Mouse (Mus musculus) heart, embryonic 10.5 days (tissue): ENCODE data around the gene Etfa. TPM values are rescaled to one million over a fixed set of nuclear protein-coding genes. Genes with fewer than 3 reads are reported as not detected.

Source experiments
- DNase-seq: peaks from one replicate; pipeline ENCODE4 v3.0.0-alpha.2; 2017; ENCODE audit warnings: low spot score
- H3K27ac ChIP-seq: fragments of 300-500 bp; sonication (generic); 2 replicates; pipeline ENCODE4 v1.5.1; 2016; ENCODE audit warnings: mild to moderate bottlenecking
- H3K27me3 ChIP-seq: fragments of 300-500 bp; sonication (generic); 2 replicates; pipeline ENCODE4 v1.6.1; 2016; ENCODE audit warnings: mild to moderate bottlenecking; ENCODE audit not compliant: poor library complexity, insufficient read depth, severe bottlenecking
- H3K36me3 ChIP-seq: fragments of 300-500 bp; sonication (generic); 2 replicates; pipeline ENCODE4 v1.6.1; 2016; ENCODE audit warnings: mild to moderate bottlenecking, moderate library complexity
- H3K4me1 ChIP-seq: fragments of 300-500 bp; sonication (generic); 2 replicates; pipeline ENCODE4 v1.6.1; 2016; ENCODE audit warnings: mild to moderate bottlenecking
- H3K4me3 ChIP-seq: fragments of 300-500 bp; sonication (generic); 2 replicates; pipeline ENCODE4 v1.5.1; 2016; ENCODE audit warnings: mild to moderate bottlenecking, moderate library complexity
- H3K9me3 ChIP-seq: fragments of 300-500 bp; sonication (generic); 2 replicates; pipeline ENCODE4 v1.6.1; 2016; ENCODE audit warnings: mild to moderate bottlenecking, moderate library complexity
- WGBS: fragments of 180-500 bp; shearing (Covaris S2); methylation state at CpG from one replicate; pipeline ENCODE4 v1.1.7; 2016; 5-methylcytosine and 5-hydroxymethylcytosine counted together
- polyA plus RNA-seq: library from polyadenylated mRNA; unstranded; fragments of >200 nt; fragmentation: Nextera tagmentation; extraction: Ambion mirVana; gene quantifications from 2 replicates; pipeline ENCODE4 v1.2.1, GENCODE M21; 2016

The Etfa gene
- polyA plus RNA-seq: 252 and 322 TPM in 2 replicates

- no peaks in the 10 kb centered on the region for H3K36me3 ChIP-seq
- peaks cover 5% of the 10 kb centered on the region; the same call in 1 of the 2 replicates for H3K4me1 ChIP-seq
- WGBS: under 1% methylated on average over 47 of the region's 47 CpGs
- DNase-seq: peak; percentile 98
- no peaks in the 10 kb centered on the region for H3K9me3 ChIP-seq
- H3K27ac ChIP-seq: peak within 1 kb of the TSS; percentile 96
- H3K27me3 ChIP-seq: peaks cover 18% of the 10 kb centered on the region
- peak within 1 kb of the TSS; percentile 94 for H3K4me3 ChIP-seq
Observed at GRCm38 (mm10) chr9:55512027-55512543, at the start of gene Etfa. Gene Etfa, minus strand, starts transcription at chr9:55512243.

GRCm38 (mm10) chr9:55560960-55561359 is 48.9 kb upstream of the Etfa start:
- WGBS: 87% methylated on average over 1 of the region's 1 CpGs
- Histone ChIP-seq H3K9me3 (no peaks in the 10 kb centered on the region), H3K4me1 (peaks cover 12% of the 10 kb centered on the region), H3K36me3 (no peaks in the 10 kb centered on the region), H3K27me3 (no peaks in the 10 kb centered on the region), H3K4me3 (no peak overlapping the region), H3K27ac (no peak overlapping the region)
- no peak for DNase-seq

DNA sequence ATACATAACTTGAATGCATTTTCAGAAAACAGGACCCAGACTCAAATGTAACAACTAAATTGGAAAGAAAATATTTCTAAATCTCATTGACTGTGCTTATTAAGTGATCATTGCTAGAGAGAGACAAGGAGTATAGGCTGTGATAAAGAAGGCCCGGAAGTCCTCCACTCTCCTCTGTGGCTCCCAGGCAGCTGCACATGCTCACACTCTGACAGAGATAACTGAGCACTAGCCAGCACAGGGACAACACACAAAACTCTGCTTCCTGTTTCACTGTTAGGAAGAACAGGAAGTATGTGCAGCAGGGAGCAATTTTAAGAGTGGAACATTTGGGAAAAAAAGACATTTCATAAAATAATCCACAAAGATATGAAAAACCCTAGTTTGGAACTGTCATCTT is 42.9 kb upstream of the Etfa start:
- Histone ChIP-seq H3K27ac (no peak overlapping the region), H3K27me3 (peaks cover 9% of the 10 kb centered on the region; the same call in 1 of the 2 replicates), H3K4me3 (no peak overlapping the region), H3K9me3 (no peaks in the 10 kb centered on the region), H3K36me3 (no peaks in the 10 kb centered on the region), H3K4me1 (peaks cover 11% of the 10 kb centered on the region; the same call in 1 of the 2 replicates)
- 12% methylated on average over 1 of the region's 1 CpGs for WGBS
- no peak for DNase-seq

- Histone ChIP-seq H3K27ac (no peak overlapping the region), H3K36me3 (no peaks in the 10 kb centered on the region), H3K4me1 (peaks cover 28% of the 10 kb centered on the region), H3K27me3 (peaks cover 65% of the 10 kb centered on the region), H3K9me3 (no peaks in the 10 kb centered on the region), H3K4me3 (peak overlapping the region; percentile 32)
- WGBS: 7% methylated on average over 16 of the region's 16 CpGs
- no peak for DNase-seq
Observed at GRCm38 (mm10) chr9:55549302-55549890, 37.4 kb upstream of the Etfa start.

DNA sequence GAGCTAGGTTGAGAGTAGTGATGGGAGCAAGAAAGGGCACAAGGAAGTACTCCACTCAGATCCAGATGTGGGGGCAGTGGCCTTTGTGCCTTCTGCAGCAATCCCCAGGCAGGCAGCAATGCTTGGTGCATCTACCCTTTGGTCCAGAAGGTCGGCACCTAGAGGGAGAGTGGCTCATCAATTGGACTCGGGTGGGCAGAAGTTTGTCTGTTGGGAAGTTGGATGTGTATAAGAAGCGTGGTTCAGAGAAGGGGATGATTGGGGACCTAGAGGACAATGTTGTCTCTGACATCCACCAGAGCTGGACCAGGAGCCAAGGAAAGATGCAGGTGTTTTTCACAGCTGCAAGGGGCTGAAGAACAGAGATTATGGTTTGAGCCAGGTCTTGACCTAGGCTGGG is 36.8 kb upstream of the Etfa start:
- WGBS: 28% methylated on average over 3 of the region's 3 CpGs
- Histone ChIP-seq H3K27ac (no peak overlapping the region), H3K4me3 (no peak overlapping the region), H3K36me3 (no peaks in the 10 kb centered on the region), H3K4me1 (peaks cover 33% of the 10 kb centered on the region), H3K27me3 (peaks cover 70% of the 10 kb centered on the region), H3K9me3 (no peaks in the 10 kb centered on the region)
- DNase-seq: no peak

GRCm38 (mm10) chr9:55546176-55547010 is 34.4 kb upstream of the Etfa start:
- H3K36me3 ChIP-seq: no peaks in the 10 kb centered on the region
- peak overlapping the region; percentile 59 for H3K4me3 ChIP-seq
- no peaks in the 10 kb centered on the region for H3K9me3 ChIP-seq
- peak; percentile 81 for DNase-seq
- 2% methylated on average over 63 of the region's 63 CpGs for WGBS
- H3K27me3 ChIP-seq: peaks cover 94% of the 10 kb centered on the region
- peaks cover 54% of the 10 kb centered on the region for H3K4me1 ChIP-seq
- no peak overlapping the region; the same call in 1 of the 2 replicates for H3K27ac ChIP-seq

GRCm38 (mm10) chr9:55545556-55546175 is 33.6 kb upstream of the Etfa start:
- Histone ChIP-seq H3K9me3 (no peaks in the 10 kb centered on the region), H3K4me1 (peaks cover 54% of the 10 kb centered on the region), H3K4me3 (peak overlapping the region; percentile 59), H3K27me3 (peaks cover 98% of the 10 kb centered on the region), H3K27ac (peak overlapping the region; percentile 29; the same call in 1 of the 2 replicates), H3K36me3 (no peaks in the 10 kb centered on the region)
- 6% methylated on average over 41 of the region's 41 CpGs for WGBS
- DNase-seq: no peak

- Histone ChIP-seq H3K36me3 (no peaks in the 10 kb centered on the region), H3K27ac (peak overlapping the region; percentile 29; the same call in 1 of the 2 replicates), H3K4me1 (peaks cover 54% of the 10 kb centered on the region), H3K9me3 (no peaks in the 10 kb centered on the region), H3K4me3 (peak overlapping the region; percentile 59), H3K27me3 (peaks cover 97% of the 10 kb centered on the region)
- DNase-seq: peak; percentile 81
- WGBS: under 1% methylated on average over 30 of the region's 30 CpGs
Observed at GRCm38 (mm10) chr9:55544861-55545555, 33.0 kb upstream of the Etfa start.

GRCm38 (mm10) chr9:55543703-55544401 is 31.8 kb upstream of the Etfa start:
- peak; percentile 79 for DNase-seq
- Histone ChIP-seq H3K4me1 (peaks cover 49% of the 10 kb centered on the region), H3K4me3 (peak overlapping the region; percentile 59), H3K27me3 (peaks cover 94% of the 10 kb centered on the region), H3K9me3 (no peaks in the 10 kb centered on the region), H3K36me3 (no peaks in the 10 kb centered on the region), H3K27ac (no peak overlapping the region)
- WGBS: under 1% methylated on average over 46 of the region's 46 CpGs

DNA sequence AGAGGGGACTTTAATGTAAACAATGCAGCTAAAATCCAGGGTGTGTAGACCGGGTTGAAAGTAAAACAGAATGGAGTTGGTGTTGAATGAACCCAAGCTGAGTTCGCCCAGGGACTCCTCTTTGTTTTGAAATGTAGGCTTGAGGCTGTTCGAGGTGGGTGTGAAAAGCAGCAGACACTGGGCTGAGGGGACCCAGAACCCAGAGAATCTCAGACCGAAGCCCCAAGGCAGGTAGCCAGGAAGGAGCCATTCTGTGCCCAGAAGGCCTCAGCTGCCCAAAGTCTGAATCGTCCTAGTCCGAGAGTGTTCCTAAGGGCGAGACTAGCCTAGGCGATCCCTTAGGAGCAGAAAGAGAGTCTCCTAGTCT is 31.3 kb upstream of the Etfa start:
- no peak for DNase-seq
- WGBS: 2% methylated on average over 8 of the region's 8 CpGs
- Histone ChIP-seq H3K4me3 (peak overlapping the region; percentile 59), H3K27ac (no peak overlapping the region), H3K4me1 (peaks cover 49% of the 10 kb centered on the region), H3K27me3 (peaks cover 94% of the 10 kb centered on the region), H3K36me3 (no peaks in the 10 kb centered on the region), H3K9me3 (no peaks in the 10 kb centered on the region)

- H3K27ac ChIP-seq: peak overlapping the region; percentile 47; the same call in 1 of the 2 replicates
- WGBS: 2% methylated on average over 59 of the region's 59 CpGs
- peaks cover 49% of the 10 kb centered on the region for H3K4me1 ChIP-seq
Observed at GRCm38 (mm10) chr9:55542366-55543325, 30.6 kb upstream of the Etfa start.

More at GRCm38 (mm10) chr9:55542366-55543325, 30.6 kb upstream of the Etfa start:
- DNase-seq: no peak
- Histone ChIP-seq H3K4me3 (peak overlapping the region; percentile 59), H3K9me3 (no peaks in the 10 kb centered on the region), H3K36me3 (no peaks in the 10 kb centered on the region), H3K27me3 (peaks cover 93% of the 10 kb centered on the region)
